Mouse (Mus musculus): ENCODE results near the gene Hbq1b.

Gene Hbq1b

GRCm38 (mm10) chr11:32300279-32301267, 13.8 kb downstream of the Hbq1b start:
- DNase-seq (ENCODE audit: low read depth, low spot score): no peak

GRCm38 (mm10) chr11:32301506-32301905, 14.7 kb downstream of the Hbq1b start:
- DNase-seq (ENCODE audit: low read depth, low spot score): no peak

GRCm38 (mm10) chr11:32302824-32303419, 16.2 kb downstream of the Hbq1b start:
- no peak for DNase-seq (ENCODE audit: low read depth, low spot score)

GRCm38 (mm10) chr11:32303455-32303854, 16.7 kb downstream of the Hbq1b start:
- no peak for DNase-seq (ENCODE audit: low read depth, low spot score)

- DNase-seq (ENCODE audit: low read depth, low spot score): no peak
Measured at GRCm38 (mm10) chr11:32307006-32307405, 20.2 kb downstream of the Hbq1b start.

GRCm38 (mm10) chr11:32309446-32309845, 22.7 kb downstream of the Hbq1b start:
- DNase-seq (ENCODE audit: low read depth, low spot score): no peak

- DNase-seq (ENCODE audit: low read depth, low spot score): no peak
Measured at GRCm38 (mm10) chr11:32309928-32310327, 23.2 kb downstream of the Hbq1b start.

GRCm38 (mm10) chr11:32316009-32316408, 29.2 kb downstream of the Hbq1b start:
- no peak for DNase-seq (ENCODE audit: low read depth, low spot score)

GRCm38 (mm10) chr11:32320507-32321195, 33.9 kb downstream of the Hbq1b start:
- no peak for DNase-seq (ENCODE audit: low read depth, low spot score)

- DNase-seq (ENCODE audit: low read depth, low spot score): peak; percentile 70
Measured at GRCm38 (mm10) chr11:32321196-32321565, 34.4 kb downstream of the Hbq1b start.

GRCm38 (mm10) chr11:32324609-32325008, 37.8 kb downstream of the Hbq1b start:
- peak; percentile 90 for DNase-seq (ENCODE audit: low read depth, low spot score)

GRCm38 (mm10) chr11:32331075-32331474, 44.3 kb downstream of the Hbq1b start:
- no peak for DNase-seq (ENCODE audit: low read depth, low spot score)

- no peak for DNase-seq (ENCODE audit: low read depth, low spot score)
Measured at GRCm38 (mm10) chr11:32331861-32332260, 45.1 kb downstream of the Hbq1b start.

GRCm38 (mm10) chr11:32333235-32333634, 46.5 kb downstream of the Hbq1b start:
- DNase-seq (ENCODE audit: low read depth, low spot score): no peak

- DNase-seq (ENCODE audit: low read depth, low spot score): no peak
Measured at GRCm38 (mm10) chr11:32336435-32336907, 49.7 kb downstream of the Hbq1b start.
